Mouse (Mus musculus) Patski (cell line): ENCODE results near the gene Lipa. TPM values are rescaled to one million over a fixed set of nuclear protein-coding genes. Genes with fewer than 3 reads are reported as not detected.

ENCODE experiments used
- ATAC-seq: fragments of 100-300 bp; one replicate; pipeline ENCODE4 v1.8.0; 2021
- CTCF ChIA-PET: fragments of 350-600 bp; sonication (Branson Sonifier 250); formaldehyde crosslinking; loops from one replicate; lab custom pipeline; 2022; ENCODE audit warnings: inconsistent platforms; lab: Charles Lee
- POLR2A ChIA-PET: fragments of 350-600 bp; sonication (Branson Sonifier 250); formaldehyde crosslinking; loops from one replicate; lab custom pipeline; 2022; ENCODE audit warnings: antibody characterized with exemption, inconsistent platforms; lab: Charles Lee
- DNase-seq: peaks from one replicate; pipeline ENCODE4 v3.0.0-alpha.2; 2011; ENCODE audit warnings: low read depth, low spot score
- H3K27me3 ChIP-seq: fragments of 371-371 bp; one replicate; pipeline ENCODE4 v1.5.1; 2021
- CTCF ChIP-seq: fragments of 100-300 bp; IDR thresholded peaks from one replicate; pipeline ENCODE4 v1.5.1; 2021
- in situ Hi-C: fragments of 300-500 bp; cut with MboI; formaldehyde crosslinking; loops from 3 replicates; pipeline ENCODE4 v1.11.1; 2018; ENCODE audit warnings: low pct_unique_long_range_greater_than_20kb, mixed read lengths
- polyA plus RNA-seq: library from polyadenylated mRNA; unstranded; gene quantifications from one replicate; pipeline ENCODE4 v1.2.3, GENCODE M21; 2021

Lipa gene
- polyA plus RNA-seq, 1 experiment from 2014 or later = 85.1 TPM

DNA sequence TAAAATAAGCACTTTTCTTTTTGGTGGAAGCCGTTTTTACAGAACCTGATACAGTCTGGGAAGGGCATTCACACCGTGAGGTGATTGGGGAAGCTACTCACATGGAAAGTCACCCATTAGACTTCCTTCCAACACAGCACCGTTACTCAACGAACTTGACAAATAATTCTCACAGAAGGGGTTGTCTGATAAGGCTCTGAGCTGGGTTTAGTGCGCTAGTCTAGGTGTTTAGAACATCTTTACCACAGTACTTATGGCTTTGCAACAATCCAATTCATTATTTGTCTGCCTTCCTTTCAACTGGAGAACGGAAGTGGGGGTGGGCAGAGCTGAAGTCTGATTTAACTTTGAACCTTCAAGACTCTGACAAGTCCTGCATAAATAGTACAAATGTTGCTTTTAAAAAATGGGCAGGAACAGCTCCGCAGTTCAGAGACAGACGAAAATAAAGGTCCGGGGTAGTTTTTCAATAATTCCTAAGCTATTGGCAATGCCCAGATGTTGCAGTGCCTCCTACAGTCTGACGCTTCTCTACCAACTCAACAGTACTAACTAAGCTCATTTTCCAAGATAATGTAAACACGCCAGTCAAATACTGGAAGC is 852 bp downstream of the Lipa start:
- ChIA-PET POLR2A (interaction anchor here (0.5 to 0.7 kb wide), 4 partner anchors 37 to 320 kb away, joined by 3 to 7 read pairs (median 4); partner anchors contain the start of genes Ifit1 and Ifit1bl2), CTCF (interaction anchor here (0.6 to 2.4 kb wide), 18 partner anchors 9 to 316 kb away, joined by 3 to 13 read pairs (median 3); partner anchors contain the start of gene Ifit2)
- no peak for DNase-seq
- peak; percentile 15 for ATAC-seq
- in situ Hi-C loops = no loop called here
- no peak for TF ChIP-seq CTCF
- no peaks in the 10 kb centered on the region for H3K27me3 ChIP-seq

DNA sequence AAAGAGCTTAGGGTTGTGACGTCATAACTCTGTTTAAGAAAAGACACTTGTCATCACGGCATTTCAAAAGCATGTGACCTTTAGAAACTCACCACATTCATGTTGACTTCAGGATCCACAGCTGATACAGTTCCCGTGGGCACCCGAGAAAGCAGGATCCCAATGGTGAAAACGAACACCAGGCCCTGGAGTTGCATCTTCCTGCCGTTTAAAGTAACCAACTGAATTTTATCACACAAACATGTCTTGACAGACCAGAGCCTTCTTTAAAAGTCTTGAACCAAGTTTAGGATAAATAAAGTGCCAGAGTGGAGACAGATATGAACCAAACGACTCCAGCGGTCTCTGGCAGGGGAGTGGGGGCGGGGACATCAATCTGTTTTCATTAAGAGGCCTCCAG is 2.6 kb downstream of the Lipa start:
- no peak for TF ChIP-seq CTCF
- no peaks in the 10 kb centered on the region for H3K27me3 ChIP-seq
- ChIA-PET CTCF (interaction anchor here (1.2 to 1.5 kb wide), 2 partner anchors 16 to 24 kb away, joined by 3 to 5 read pairs; no protein-coding TSS in a partner anchor), POLR2A (no interaction called here)
- ATAC-seq (no peak), DNase-seq (no peak)
- in situ Hi-C loops = no loop called here

DNA sequence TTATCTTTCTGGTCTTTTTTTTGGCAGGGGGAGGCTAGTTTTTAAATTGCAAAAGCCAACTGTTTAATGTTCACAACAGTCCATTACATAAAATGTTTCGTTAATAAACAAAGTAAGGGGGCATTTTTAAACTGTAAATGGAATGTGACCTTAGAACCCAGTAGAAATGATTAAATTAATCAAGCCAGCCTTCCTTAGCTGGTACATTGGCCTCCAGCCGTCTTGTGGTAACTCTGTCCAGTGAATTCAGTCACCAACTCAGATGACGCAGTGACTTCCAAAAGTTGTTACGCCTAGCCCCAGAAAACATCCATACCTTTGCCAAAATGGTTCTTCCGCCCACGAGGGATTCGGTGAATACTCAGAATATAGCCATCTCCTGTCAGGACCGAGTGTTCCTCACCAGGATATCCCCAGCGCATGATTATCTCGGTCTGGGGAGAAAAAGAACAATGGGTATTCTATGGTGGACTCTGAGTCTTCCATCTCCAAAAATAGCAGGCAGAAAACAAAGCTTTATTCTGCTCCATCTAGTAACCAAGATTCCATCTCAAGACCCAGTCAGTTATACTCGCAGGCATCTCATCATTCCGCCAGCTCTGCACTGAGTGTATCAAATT is 4.1 kb downstream of the Lipa start:
- in situ Hi-C loops = no loop called here
- POLR2A ChIA-PET = no interaction called here
- TF ChIP-seq CTCF = no peak
- no peaks in the 10 kb centered on the region for H3K27me3 ChIP-seq
- DNase-seq (no peak), ATAC-seq (no peak)
- CTCF ChIA-PET = interaction anchor here (0.9 kb wide), 1 partner anchor 28 kb away, joined by 3 read pairs; the partner anchor contains the start of gene Ifit2

DNA sequence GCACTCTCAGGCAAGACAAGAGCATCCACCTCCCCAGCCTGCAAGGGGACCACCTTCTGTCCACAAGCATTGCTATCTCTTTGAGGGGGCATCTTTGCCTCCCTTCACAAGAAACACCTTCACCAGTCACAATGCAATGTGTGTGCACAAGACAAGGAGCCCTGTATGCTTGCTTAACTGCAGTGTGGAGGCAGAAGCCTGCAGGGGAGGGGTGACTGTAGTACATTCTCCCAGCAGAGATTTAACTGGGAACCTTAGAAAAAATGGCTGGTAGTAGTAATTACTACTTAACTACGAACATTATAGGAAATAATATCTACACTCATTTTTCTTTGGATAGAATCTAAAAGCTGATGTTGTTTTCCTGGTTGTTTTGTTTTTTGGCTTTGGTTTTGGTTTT is 5.3 kb downstream of the Lipa start:
- H3K27me3 ChIP-seq = no peaks in the 10 kb centered on the region
- no peak for TF ChIP-seq CTCF
- ChIA-PET POLR2A (interaction anchor here (0.6 kb wide), 1 partner anchor 10 kb away, joined by 3 read pairs; no protein-coding TSS in a partner anchor), CTCF (no interaction called here)
- DNase-seq (no peak), ATAC-seq (no peak)
- in situ Hi-C loops = no loop called here

DNA sequence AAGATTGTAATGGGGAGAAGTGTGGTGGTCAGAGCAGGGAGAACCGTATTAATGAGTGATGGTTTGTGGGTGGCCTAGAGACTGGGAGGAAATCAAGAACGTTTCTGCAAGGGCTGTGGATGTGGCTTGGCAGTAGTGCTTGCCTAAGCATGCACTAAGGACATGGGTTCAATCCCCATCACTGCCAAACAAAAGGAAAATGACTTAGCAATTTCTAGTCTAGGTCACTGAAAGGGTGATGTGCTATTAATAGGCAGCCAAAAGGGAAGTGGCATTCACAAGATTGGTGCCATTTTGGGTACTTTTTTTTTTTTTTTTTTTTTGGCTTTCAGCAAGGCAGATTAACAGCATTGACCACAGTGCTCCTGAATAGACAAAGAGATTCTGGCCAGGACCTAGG is 5.9 kb downstream of the Lipa start:
- in situ Hi-C loops = no loop called here
- no peak for TF ChIP-seq CTCF
- H3K27me3 ChIP-seq = no peaks in the 10 kb centered on the region
- no peak for ATAC-seq
- DNase-seq = no peak
- CTCF ChIA-PET = no interaction called here
- POLR2A ChIA-PET = no interaction called here

DNA sequence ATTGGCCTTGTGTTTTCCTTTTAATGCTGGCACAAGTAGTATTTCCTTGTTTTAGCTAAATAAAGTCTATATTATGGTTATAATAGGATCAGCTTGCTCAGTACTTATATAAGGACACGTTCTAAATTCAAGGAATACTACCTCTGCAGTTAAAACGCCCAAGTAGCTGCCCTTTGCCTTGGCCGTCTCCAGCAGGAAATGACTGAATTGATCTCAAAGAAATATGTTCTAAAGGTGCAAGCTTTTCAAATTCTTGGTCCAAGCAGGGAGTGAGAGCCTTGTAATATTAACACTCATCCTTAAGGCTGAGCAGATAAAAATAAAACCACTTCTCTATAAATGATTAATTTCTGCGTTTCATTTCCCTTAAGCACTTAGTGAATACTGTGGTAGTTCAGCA is 7.2 kb downstream of the Lipa start:
- in situ Hi-C loops = no loop called here
- no peak for DNase-seq
- CTCF ChIA-PET = interaction anchor here (1.6 to 1.8 kb wide), 2 partner anchors 28 to 30 kb away, joined by 5 to 6 read pairs; partner anchors contain the start of gene Ifit2

DNA sequence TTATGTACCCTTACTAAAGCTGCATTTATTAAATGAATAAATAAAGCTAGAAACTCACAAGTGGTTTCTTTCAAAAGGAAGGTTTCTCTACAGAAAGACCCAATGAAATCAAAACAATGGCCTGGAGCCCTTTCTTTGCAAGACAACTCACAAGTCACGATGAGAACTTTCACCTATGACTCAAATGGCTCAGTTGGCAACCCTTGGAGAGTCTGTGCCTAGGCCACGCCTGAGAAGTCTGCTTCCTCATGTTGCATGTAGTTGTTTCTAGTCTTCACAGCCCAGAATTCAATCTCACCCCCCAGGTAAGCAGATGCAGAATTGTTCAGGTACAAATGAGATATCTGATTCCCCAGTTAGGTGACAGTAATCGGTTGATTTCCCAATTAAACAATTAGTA is 7.6 kb downstream of the Lipa start:
- in situ Hi-C loops = no loop called here

More for the DNA sequence above, 7.2 kb downstream of the Lipa start:
- H3K27me3 ChIP-seq = no peaks in the 10 kb centered on the region
- POLR2A ChIA-PET = interaction anchor here (0.5 kb wide), 1 partner anchor 10 kb away, joined by 3 read pairs; no protein-coding TSS in a partner anchor
- TF ChIP-seq CTCF = no peak
- no peak for ATAC-seq

DNA sequence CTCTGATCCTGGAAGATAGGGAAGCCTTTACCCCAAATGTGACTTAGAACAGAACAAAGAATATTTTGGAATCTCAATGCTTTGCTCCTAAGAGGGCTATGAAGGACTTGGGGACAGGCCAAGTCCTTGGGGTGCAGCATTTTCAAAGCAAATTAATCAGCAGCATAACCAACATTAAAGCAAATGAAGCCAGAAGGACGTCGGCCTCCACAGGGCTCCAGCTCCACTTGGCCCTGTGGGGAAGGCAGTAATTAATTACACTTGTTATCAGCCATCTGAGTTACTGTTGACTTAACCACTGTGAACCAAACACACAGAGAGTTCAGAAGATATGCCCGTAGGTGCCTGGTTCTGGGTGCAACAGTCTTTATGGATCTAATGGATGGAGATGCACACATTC is 8.5 kb downstream of the Lipa start:
- H3K27me3 ChIP-seq = no peaks in the 10 kb centered on the region
- in situ Hi-C loops = no loop called here
- CTCF ChIA-PET = interaction anchor here (1.6 to 1.8 kb wide), 2 partner anchors 29 to 32 kb away, joined by 5 to 6 read pairs; partner anchors contain the start of gene Ifit2
- no peak for TF ChIP-seq CTCF
- ATAC-seq (no peak), DNase-seq (no peak)
- POLR2A ChIA-PET = interaction anchor here (0.6 kb wide), 1 partner anchor 128 kb away, joined by 3 read pairs; no protein-coding TSS in a partner anchor

More for the DNA sequence above, 7.6 kb downstream of the Lipa start:
- TF ChIP-seq CTCF = no peak
- no peaks in the 10 kb centered on the region for H3K27me3 ChIP-seq
- DNase-seq = no peak
- ChIA-PET POLR2A (interaction anchor here (0.5 kb wide), 1 partner anchor 9 kb away, joined by 3 read pairs; no protein-coding TSS in a partner anchor), CTCF (interaction anchor here (1.6 to 1.8 kb wide), 2 partner anchors 28 to 31 kb away, joined by 5 to 6 read pairs; partner anchors contain the start of gene Ifit2)
- ATAC-seq = no peak

DNA sequence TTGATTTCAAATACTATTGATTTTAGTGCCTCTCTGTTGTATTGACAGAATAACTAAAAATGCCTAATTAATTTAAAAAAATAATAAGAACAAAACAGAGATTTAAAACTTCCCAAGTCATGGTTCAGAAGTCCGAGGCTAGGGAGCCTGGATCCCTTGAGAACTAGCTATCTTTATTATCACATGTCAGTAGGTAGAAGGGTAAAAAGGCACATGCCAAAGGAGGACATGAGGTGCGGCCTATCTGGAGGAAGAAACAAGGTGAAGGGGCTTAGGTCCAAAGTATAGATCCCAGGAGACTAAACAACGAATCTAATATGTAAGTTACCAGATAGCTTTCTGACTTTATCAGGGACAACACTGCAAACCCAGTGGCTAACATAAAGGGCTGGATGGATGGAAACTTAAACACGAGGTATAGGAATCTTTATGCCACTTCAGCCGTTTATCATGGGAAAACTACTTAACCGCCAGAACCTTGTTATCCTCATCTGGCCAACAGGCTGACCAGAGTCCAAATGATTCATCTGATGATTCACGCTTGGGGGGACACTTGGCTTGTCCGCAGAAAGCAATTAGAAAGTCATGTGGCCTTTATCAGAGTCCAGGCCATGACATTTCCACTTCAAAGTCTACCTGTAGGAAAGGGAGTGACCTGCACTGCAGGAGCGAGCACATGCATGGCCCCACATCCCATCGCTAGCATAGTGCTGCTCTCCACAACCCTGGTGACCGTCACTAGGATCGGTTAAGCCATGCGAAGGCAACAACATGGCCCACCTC is 9.3 kb downstream of the Lipa start:
- in situ Hi-C loops = no loop called here
- TF ChIP-seq CTCF = no peak
- DNase-seq (peak; percentile 68), ATAC-seq (peak; percentile 70)
- POLR2A ChIA-PET = interaction anchor here (0.6 kb wide), 1 partner anchor 127 kb away, joined by 3 read pairs; no protein-coding TSS in a partner anchor
- H3K27me3 ChIP-seq = no peaks in the 10 kb centered on the region
- CTCF ChIA-PET = interaction anchor here (0.8 to 3.4 kb wide), 3 partner anchors 9 to 119 kb away, joined by 3 to 22 read pairs (median 5); partner anchors contain the start of gene Lipa

DNA sequence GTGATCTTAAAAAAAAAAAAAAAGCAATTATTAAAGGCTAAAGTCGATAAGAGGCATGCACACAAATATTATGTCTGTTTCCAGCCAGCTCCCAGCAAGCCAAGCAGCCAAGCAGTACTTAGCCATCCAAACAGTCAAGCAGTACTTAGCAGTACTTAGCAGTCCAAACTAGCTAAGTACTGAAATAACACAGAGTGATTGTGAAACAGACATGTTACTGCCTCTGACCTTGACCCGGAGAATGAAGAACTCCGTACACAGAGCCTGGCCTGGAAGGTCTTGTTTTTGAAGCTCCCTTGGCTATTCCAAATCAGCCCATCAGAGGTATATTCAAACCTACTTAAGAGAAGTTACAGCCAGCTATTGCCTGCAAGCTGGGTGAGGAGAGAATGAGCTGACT is 10.1 kb downstream of the Lipa start:
- no peak for DNase-seq
- ChIA-PET CTCF (interaction anchor here (1.2 to 3.4 kb wide), 3 partner anchors 9 to 17 kb away, joined by 4 to 22 read pairs (median 5); partner anchors contain the start of gene Lipa), POLR2A (interaction anchor here (1.2 kb wide), 1 partner anchor 11 kb away, joined by 4 read pairs; no protein-coding TSS in a partner anchor)
- H3K27me3 ChIP-seq = no peaks in the 10 kb centered on the region
- no peak for TF ChIP-seq CTCF
- ATAC-seq = no peak
- in situ Hi-C loops = no loop called here
